Mouse (Mus musculus): ENCODE measurements at regions not wholly inside any gene's neighbourhood (a gene's known extent, or its start where the extent isn't known, plus 50 kb on each side); places are given as distances from the start of the nearest gene placed in this dataset.

GRCm38 (mm10) chr14:100842828-100843227 is 357.3 kb downstream of the Prr30 start:
- no peaks in the 10 kb centered on the region for H3K9me3 ChIP-seq (replicated peaks; ENCODE audit: low read length)
- H3K27me3 ChIP-seq (replicated peaks): no peaks in the 10 kb centered on the region
- in situ Hi-C loops (cut with MboI; ENCODE audit: low pct_ligation_motif_present, low pct_unique_long_range_greater_than_20kb, low sequenced_read_pairs): no loop called here
- no peak overlapping the region for H3K4me2 ChIP-seq (ENCODE audit: insufficient read depth, low read depth, poor library complexity, severe bottlenecking)
- no peaks in the 10 kb centered on the region for H3K79me2 ChIP-seq (replicated peaks; ENCODE audit: control insufficient read depth, extremely low read depth, insufficient read depth, poor library complexity, severe bottlenecking)
- H3K36me3 ChIP-seq (replicated peaks in 1 of 2; ENCODE audit: control insufficient read depth in 1 of 2, insufficient read depth in 1 of 2, low read length in 1 of 2): no peaks in the 10 kb centered on the region
- dilution Hi-C loops (cut with MboI; ENCODE audit: extremely low pct_ligation_motif_present, extremely low pct_unique_long_range_greater_than_20kb, low sequenced_read_pairs): no loop called here
- no peak overlapping the region for H3K4me3 ChIP-seq (replicated peaks in 1 of 3; ENCODE audit: low read depth in 2 of 3, low read length in 2 of 3, poor library complexity in 1 of 3)
- no peak overlapping the region for H3K27ac ChIP-seq (ENCODE audit: insufficient read depth, low read depth)
- no peak overlapping the region for H3K9ac ChIP-seq (ENCODE audit: insufficient read depth, low read depth)
- TF ChIP-seq MXI1 (IDR thresholded peaks at IDR 0.05; ENCODE audit: low read depth, low read length): no peak
- no peak for TF ChIP-seq JUND (conservative IDR thresholded peaks at IDR 0.05; ENCODE audit: low read depth, low read length)
- TF ChIP-seq MEF2A (IDR thresholded peaks at IDR 0.05; ENCODE audit: borderline replicate concordance, low read depth, low read length): no peak
- TF ChIP-seq USF1 (IDR thresholded peaks at IDR 0.05; ENCODE audit: low read depth, low read length): no peak
- TF ChIP-seq MYC (IDR thresholded peaks at IDR 0.05; ENCODE audit: low read depth, low read length): no peak
- no peak for TF ChIP-seq NRF1 (IDR thresholded peaks at IDR 0.05; ENCODE audit: low read depth, low read length)
- TF ChIP-seq ZC3H11A (IDR thresholded peaks at IDR 0.05; ENCODE audit: low read depth, low read length): no peak
- TF ChIP-seq RCOR1 (conservative IDR thresholded peaks at IDR 0.05; ENCODE audit: low read depth, low read length): no peak
- peaks cover 0 to 16% of the 10 kb centered on the region in 2 experiments; a peak in 2 of 4 replicates for H3K4me1 ChIP-seq (ENCODE audit: control insufficient read depth in 1 of 2, insufficient read depth in 2 of 2)
- DNase-seq (ENCODE audit: extremely low read depth): no peak
